Mouse (Mus musculus) right cerebral cortex, postnatal 10 days (tissue): Measurements from ENCODE around the gene Cox14.

Source experiments
- DNase-seq, 2 experiments: peaks; one replicate each; pipeline ENCODE4 v3.0.0; 2021; ENCODE audit warnings: low spot score in 2 of 2

The Cox14 gene

GRCm38 (mm10) chr15:99708176-99708575, 17.2 kb upstream of the Cox14 start:
- DNase-seq = no peak

GRCm38 (mm10) chr15:99710221-99711190, 14.9 kb upstream of the Cox14 start:
- DNase-seq = no peak

GRCm38 (mm10) chr15:99711491-99711890, 13.9 kb upstream of the Cox14 start:
- no peak for DNase-seq

GRCm38 (mm10) chr15:99712666-99713559, 12.5 kb upstream of the Cox14 start:
- DNase-seq = peak in 1 of 2 experiments; percentile 22

- DNase-seq = no peak
Observed at GRCm38 (mm10) chr15:99713569-99713968, 11.8 kb upstream of the Cox14 start.

GRCm38 (mm10) chr15:99714206-99714605, 11.2 kb upstream of the Cox14 start:
- DNase-seq = no peak

- DNase-seq = peak; percentile 90 to 91
Observed at GRCm38 (mm10) chr15:99714858-99715257, 10.6 kb upstream of the Cox14 start.

- peak; percentile 85 for DNase-seq
Observed at GRCm38 (mm10) chr15:99715361-99715865, 10.0 kb upstream of the Cox14 start.

GRCm38 (mm10) chr15:99715982-99716746, 9.3 kb upstream of the Cox14 start:
- DNase-seq = no peak

- DNase-seq = no peak
Observed at GRCm38 (mm10) chr15:99716814-99717213, 8.6 kb upstream of the Cox14 start.

GRCm38 (mm10) chr15:99717386-99718334, 7.8 kb upstream of the Cox14 start, which contains the start of gene Gpd1:
Gene Gpd1, plus strand, starts transcription at chr15:99717515.
- DNase-seq = peak; percentile 73 to 74

GRCm38 (mm10) chr15:99718461-99719021, 6.9 kb upstream of the Cox14 start:
- DNase-seq = peak in 1 of 2 experiments; percentile 38

GRCm38 (mm10) chr15:99719865-99720264, 5.6 kb upstream of the Cox14 start:
- no peak for DNase-seq

- DNase-seq = no peak
Observed at GRCm38 (mm10) chr15:99721921-99722743, 3.3 kb upstream of the Cox14 start.

- peak in 1 of 2 experiments; percentile 57 for DNase-seq
Observed at GRCm38 (mm10) chr15:99723120-99723514, 2.3 kb upstream of the Cox14 start.

- peak; percentile 80 for DNase-seq
Observed at GRCm38 (mm10) chr15:99723515-99724291, 1.7 kb upstream of the Cox14 start.

- peak; percentile 79 to 89 for DNase-seq
Observed at GRCm38 (mm10) chr15:99724292-99725021, 961 bp upstream of the Cox14 start.
